Mouse (Mus musculus) adrenal gland, adult (tissue): Measurements from ENCODE around the gene Prr22.
A peak's percentile ranks its signal among the peaks of the same experiment; 100 is the strongest.

Experiments
- DNase-seq, 2 experiments: peaks; one replicate each; pipeline ENCODE4 v3.0.0; 2022 to 2023; ENCODE audit warnings: low spot score in 1 of 2; ENCODE audit not compliant: inconsistent age in 2 of 2

The Prr22 gene

DNA sequence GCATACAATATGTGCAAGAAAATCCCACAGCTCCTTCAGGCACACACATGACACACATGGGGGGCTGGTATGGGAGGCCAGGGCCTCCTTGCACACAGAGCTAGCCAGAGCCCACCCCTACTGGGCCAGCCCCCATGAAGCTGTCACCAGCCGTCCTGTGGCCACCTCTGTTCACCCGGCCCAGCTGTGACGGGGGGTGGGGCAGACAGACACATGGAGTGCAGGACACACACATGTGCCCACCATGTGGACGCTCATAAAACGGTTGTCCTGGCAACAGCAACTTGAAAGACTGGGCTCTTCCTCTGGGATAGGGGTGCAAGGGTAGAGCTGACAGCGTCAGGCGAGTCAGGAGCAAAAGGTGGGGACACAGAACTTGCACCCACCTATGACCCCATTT lies 10.8 kb upstream of the Prr22 start:
- no peak for DNase-seq

DNA sequence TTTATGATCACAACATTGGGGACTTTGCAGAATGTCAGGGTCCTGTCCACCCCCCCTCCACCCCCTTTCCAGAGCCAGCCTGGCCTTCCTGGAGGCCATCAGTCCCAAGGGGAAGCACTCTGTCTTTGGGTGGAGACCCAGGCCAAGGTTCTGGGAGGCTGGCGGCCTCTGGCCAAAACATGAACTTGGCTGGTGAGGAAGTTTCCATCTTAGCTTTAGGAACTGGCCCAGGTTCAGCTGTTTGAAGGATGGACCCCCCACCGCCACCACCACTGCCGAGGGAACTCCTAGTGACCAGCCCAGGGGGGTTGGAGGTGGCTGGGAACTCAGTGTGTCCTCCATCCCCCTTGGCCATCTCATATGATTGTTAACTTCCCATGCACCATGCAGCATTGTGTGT lies 9.0 kb upstream of the Prr22 start:
- DNase-seq: peak in 1 of 2 experiments; percentile 45

DNA sequence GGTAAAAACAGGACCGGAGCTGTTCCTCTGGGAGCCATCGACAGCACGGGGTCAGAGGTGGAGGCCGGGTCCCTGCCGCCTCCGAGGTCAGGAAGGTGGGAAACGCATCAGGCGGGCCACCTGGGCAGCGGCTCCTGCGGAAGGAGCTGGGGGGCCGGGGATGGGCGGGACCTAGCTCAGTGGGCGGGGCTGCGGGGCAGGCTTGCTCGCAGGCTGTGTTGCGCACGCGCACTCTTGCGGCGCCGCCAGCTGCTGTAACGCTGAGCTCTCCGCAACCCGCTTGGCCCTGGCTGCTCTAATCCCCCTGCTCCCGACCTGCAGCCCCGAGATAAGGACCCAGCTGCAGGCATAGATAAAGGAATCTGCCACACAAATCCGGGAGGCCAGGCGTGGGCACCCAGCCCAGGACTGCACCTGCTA lies 8.0 kb upstream of the Prr22 start:
- peak; percentile 90 to 96 for DNase-seq

DNA sequence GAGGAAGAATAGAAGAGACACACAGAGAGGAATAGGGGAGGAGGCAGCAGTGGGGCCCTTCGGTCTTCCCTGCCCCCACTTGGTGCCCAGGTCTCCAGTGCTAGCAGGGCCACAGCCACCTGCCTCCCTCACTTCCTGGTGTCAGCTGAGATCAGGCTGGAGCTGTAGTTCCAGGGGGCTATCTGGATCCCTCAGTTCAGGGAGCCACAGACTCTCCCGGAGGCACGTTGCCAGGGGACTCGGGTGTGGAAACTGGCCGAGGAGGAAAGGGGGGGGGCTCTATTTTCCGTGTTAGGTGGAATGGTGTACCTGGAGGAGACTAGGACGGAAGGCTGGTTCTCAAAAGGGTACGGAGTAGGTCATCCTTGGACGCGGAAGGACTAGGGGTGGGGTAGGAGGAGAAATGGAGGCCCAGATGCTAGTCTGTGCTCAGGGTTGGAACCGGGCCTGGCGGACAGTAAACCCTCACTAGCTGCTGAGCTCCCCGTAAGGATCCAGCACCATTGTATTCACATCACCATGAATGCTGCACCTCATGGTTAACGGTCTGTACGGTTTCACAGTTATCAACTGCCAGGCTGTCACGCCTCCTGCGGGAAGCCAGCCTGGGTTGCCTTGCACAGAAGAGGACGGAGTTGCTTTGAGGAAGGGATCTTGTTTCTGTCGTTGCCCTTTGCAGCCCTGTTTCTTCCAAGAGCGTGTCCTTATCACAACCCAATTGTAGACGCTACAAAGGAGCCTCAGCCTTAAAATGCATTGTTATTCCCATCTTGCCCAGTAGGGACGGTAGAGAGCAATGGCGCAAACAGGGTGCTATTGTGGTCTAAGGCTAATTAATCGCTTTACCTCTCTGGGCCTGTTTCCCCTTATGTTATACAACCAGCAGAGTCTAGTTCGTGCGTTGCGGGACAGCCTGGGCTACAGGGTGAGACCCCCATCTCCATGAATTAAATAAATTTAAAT lies 7.0 kb upstream of the Prr22 start:
- peak; percentile 62 to 90 for DNase-seq

DNA sequence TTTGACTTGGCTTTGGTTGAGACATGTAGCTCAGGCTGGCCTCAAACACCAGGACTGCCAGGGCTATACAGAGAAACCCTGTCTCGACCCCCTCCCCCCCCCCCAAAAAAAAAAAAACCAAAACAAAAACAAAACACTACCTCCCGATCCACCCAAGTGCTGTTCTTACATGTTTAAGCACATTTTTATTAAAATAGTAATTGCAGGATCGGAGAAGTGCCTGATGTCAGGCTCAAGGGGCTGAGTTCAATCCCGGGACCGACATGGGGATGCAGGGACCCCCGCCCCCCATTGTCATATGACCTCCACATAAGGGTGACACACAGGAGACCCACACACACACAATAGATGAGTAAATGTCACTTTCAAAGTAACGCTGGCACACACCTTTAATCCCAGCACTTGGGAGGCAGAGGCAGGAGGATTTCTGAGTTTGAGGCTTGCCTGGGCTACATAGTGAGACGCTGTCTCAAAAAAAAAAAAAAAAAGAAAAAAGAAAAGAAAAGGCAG lies 6.3 kb upstream of the Prr22 start:
- DNase-seq: peak in 1 of 2 experiments; percentile 44

DNA sequence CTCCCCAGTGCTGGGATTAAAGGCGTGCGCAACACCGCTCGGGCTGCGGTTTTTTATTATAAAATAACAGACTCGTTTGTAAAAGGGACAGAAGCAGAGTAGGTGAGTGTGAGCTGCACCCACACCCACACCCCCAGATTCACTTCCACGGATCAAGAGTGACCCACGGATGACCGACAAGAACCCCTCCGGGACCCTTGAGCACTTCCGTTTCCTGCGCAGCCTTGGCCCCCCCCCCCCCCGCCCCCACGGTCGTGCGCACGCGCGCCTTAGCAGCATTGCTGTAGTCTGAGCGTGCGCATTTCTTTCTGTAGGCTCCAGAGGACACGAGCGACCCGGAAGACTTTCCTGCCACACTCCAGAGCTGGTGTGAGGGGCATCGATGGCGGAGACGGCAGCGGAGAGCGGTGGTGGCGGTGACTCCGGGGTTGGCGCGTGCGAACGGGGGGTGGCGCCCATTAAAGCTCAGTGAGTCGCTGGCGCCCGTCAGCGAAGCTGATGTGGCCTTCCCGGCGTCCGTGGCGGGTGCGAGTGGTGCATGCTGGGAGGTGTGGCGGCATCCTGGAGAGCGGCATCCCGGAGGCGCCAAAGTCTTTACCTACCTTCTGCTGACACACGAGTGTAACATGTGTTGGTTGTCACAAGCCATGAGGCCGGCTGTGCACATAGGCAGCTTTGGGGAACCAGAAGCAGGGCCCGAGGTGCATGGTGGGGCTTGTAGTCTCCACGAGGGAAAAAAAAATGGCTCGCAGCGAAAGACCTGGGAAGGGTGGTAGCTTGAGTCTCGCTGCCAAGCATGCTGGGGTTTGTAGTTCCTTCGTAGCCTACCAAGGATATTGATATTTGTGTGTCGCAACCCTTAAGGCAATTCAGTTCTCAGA lies 5.3 kb upstream of the Prr22 start, which contains the start of gene Dus3l:
Gene Dus3l, plus strand, starts transcription at position 284 of the 881 bp plus-strand sequence.
- DNase-seq: peak; percentile 92 to 99

DNA sequence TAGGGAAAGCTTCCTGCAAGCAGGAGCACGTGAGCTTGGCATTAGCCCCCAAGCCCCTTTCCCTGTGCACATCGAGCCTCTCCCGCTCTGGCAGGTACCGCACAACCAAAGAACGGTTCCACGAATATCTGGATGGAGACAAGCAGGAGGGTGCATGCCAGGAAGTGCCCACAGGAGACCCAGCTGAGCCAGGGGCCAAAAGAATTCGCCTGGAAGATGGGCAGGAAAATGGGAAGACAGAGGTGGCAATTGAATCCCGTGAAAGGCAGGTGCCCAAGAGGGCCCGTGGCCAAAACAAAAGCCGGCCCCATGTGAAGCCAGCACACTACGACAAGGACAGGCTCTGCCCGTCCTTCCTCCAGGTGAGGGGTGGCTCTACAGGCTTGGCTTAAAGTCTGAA lies 4.6 kb upstream of the Prr22 start:
- no peak for DNase-seq

DNA sequence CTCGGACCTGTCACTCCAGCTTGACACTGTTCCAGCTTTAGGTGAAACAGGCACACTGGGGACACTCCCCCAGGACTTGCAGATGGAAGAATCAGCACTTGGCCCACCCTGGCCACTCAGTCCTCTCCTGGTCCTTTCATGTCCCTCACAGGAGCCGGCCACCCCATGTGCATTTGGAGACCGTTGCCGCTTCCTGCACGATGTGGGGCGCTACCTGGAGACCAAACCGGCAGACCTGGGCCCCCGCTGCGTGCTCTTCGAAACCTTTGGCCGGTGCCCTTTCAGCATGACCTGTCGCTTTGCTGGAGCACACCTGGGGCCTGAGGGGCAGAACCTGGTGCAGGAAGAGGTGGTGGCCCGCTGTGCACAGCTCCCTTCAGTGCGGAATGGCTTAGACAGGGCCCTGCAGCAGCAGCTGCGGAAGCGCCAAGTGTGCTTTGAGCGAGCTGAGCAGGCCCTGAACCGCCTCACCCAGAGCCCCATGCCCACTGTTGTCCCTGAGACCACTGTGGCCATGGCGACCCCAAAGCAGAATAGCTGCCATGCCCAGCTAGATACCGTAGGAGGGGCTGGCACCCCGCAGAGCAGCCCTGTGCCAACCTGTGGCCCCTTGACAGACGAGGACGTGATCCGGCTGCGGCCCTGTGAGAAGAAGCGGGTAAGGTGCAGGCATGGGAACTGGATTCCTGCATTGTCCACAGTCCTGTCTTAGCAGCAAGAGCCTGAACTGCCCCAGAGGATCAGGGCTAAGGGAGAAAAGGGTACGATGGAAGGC lies 3.2 kb upstream of the Prr22 start:
- DNase-seq: no peak

DNA sequence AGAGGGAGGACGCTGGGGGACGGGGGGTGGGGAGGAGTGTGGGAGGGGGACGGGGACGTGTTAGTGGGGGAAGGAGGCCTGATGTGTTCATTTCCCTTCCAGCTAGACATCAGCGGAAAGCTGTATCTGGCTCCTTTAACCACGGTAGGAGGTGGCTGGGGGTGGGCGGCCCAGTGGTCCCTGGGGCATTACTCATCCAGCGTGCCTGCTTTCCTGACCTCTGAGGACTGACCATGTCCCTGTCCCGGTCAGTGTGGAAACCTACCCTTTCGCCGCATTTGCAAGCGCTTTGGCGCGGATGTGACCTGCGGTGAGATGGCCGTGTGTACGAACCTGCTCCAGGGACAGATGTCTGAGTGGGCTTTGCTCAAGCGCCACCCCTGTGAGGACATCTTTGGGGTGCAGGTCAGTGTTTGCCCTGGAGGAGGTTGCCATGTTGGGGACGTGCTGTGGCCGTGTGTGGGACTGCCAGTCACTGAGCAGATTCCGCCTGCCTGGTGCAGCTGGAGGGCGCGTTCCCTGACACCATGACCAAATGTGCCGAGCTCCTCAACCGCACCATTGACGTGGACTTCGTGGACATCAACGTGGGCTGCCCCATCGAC lies 2.4 kb upstream of the Prr22 start:
- no peak for DNase-seq

DNA sequence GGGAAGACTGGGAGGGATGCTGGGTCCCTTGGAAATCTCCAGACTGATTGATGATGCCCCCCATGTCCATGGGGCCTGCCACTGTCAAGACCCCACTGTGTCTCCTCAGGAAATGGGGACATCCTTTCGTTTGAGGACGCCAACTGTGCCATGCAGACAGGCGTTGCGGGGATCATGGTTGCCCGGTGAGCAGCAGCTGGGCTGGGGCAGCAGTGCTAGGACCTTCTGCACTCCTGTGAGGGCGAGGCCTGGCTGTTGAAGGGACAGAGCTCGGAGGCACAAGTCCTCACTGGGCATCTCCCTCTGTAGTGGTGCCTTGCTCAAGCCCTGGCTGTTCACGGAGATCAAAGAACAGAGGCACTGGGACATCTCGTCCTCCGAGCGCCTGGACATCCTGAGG lies 1.1 kb upstream of the Prr22 start:
- no peak for DNase-seq

DNA sequence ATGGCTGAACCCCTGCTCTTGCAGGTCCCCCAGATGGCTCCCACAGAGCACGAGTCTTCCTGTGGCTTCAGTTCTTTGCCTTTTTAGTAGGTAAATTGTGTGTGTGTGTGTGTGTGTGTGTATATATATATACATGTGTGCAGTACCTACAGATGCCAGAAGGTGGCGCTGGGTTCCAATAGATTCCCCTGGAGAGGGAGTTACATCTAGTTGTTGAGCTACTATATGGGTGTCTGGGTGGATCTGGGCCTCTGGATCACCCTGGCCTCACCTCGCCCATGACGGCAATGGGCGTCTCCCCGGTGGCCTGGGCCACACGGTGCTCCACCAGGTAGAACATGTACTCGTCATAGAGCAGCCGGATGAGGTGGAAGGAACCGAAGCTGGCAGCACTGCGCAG lies 7.5 kb downstream of the Prr22 start:
- DNase-seq: peak in 1 of 2 experiments; percentile 54

DNA sequence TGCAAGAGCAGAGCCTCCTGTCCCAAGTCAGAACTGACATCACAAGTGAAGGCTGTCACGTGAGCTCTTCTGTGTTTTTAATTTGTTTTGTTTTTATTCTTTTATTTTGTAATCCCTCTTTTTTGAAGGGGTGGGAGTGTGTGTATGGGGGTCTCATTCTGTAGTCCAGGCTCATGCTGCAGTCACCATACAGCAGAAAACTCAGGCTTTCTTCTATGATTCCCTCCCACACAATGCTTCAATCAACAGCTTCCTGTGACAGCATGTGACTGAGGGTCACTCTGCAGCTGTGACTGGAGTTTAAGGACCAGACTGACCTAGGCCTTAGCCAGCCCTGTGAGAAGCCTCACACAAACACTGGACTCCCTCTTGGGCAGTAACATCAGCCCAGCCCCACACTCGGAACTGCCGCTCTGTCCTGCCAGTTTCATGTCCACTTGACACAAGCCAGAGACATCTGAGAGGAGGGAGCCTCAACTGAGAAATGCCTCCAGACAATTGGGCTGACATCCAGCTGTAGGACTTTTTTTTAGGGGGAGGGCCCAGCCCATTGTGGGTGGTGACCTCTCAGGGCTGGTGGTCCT lies 8.8 kb downstream of the Prr22 start:
- no peak for DNase-seq

DNA sequence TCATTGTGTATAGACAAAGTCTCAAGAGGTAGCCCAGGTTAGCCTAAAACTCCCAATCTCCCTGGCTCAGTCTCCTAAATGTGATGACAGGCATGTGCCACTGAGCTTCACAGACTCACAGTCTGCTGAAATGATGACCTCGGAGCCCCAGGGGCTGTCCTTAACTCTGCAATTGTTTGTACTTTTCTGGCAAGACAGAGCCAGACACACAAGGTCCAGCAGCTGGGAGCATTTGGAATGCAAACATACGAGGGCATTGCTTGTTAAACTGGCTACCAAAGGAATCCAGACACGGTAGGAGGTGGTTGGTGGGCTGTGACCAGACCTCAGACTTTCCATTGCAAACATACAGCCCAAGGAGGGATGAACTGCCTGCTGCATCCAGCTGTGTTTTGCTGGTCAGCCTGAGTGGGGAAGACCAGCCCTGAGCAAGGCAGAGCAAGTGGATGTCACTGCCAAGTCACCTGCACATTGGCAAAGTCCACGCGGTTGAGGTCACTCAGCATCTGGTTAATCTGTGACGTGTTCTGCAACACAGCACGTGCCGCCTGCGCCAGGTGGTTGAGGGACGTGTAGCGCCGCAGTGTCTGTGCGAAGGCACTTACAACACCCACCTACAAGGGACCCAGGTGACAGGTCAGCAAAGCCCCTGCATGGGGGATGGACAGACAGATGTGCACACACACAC lies 10.4 kb downstream of the Prr22 start:
- DNase-seq: no peak

DNA sequence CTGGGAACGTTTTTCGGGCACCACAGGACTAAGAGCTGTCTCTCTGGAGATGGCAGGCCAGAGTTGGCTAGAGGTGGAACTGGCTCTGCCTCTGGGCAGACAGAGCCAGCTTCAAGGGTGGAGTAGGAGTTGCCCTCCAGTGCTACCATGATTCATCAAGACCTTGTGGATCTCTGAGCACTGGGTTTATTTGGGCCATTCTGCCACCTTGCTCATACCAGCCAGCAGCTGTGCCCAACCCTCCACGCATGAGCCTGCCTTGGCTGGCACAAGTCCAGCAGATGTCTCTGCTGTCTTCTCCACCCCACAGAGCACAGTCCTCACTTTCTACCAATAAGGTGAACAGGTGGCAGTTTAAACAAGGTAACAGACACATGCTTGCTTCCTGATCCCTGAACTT lies 18.8 kb downstream of the Prr22 start:
- peak; percentile 82 to 89 for DNase-seq

DNA sequence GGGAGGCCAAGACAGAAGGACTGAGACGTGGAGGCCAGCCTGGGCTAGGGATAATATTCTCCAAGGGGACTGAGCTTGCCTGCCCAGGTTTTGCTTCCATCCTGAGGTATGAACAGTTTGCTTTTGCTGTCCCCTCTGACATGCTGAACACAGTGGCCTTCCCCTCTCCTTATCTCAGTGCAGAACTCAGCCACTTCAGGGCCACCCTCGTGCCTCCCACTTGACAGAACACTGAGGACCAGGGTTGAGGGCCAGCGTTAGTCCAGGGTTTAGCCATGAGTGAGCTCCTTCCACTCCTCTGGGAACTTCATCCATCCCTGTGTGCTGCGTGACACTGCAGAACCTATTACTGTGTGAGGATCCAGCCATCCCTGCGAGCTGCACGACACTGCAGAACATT lies 19.2 kb downstream of the Prr22 start:
- DNase-seq: peak in 1 of 2 experiments; percentile 53

DNA sequence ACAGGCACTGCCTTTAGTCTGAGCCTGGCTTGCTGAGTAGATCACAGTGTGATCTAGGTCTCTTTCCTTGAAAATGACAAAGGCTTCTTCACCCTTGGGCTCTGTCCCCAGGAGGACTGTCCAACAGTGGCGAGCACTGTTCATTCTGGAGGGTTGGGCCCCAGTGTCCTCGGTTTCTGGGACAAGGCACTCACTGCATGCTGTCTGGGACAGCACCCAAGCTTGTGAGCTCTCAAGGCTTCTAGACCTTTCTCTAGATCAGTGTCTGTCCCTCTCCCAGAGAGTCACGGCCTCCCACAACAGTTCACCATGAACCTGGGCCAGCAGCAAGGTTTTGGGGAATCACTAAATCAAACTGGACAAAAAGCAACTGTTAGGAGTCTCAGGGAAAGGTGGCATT lies 22.5 kb downstream of the Prr22 start:
- peak; percentile 30 to 80 for DNase-seq

DNA sequence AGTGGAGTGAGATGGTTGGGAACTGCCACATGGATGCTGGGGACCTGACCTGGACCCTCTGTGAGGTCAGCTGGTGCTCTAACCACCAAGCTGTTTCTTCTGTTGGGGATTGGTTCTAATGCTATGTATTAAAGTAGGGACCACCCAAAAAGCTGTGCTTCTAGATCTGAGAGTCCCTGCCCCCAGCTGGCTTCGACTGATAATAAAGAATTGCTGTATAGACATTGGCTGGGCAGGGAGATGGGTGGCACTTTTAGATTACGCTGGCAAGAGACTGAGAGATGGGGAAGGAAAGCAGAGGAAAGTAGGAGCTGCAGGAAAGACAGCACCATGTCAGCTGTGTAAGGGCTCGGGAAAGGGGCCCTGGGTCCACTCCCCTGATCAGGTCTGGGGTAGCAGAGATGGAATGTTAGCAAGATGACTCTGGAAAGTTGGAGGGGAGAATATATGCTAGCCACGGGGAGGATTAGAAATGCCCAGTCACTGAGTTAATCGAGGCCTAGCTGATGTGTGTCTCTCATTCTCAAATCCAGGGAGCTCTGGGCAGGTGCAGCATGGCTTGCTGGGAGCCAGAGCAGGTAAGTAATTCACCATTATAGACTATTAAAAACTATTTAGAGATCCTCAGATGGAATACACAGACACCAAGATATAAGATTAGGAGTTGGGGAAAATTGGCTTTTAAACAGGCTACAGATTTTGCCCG lies 23.7 kb downstream of the Prr22 start:
- DNase-seq: no peak

DNA sequence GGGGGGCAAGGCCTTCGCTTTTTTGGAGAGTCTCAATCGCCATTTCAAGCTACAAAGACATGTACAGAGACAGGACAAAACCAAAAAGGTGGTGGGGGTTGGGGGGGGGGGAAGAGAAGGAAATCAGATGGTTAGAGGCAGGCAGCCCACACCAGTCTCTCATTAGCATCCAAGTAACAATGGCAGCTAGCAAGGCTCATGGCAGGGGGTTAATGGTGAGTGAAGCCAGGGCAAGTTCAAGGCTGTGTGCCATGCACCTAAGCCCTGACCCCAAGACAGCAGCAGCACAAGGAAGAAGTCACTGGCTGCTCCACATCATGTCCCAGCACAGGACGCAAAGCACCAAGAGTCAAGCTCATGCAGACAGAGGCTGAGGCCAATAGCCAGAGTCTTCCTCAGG lies 29.2 kb downstream of the Prr22 start:
- DNase-seq: no peak

DNA sequence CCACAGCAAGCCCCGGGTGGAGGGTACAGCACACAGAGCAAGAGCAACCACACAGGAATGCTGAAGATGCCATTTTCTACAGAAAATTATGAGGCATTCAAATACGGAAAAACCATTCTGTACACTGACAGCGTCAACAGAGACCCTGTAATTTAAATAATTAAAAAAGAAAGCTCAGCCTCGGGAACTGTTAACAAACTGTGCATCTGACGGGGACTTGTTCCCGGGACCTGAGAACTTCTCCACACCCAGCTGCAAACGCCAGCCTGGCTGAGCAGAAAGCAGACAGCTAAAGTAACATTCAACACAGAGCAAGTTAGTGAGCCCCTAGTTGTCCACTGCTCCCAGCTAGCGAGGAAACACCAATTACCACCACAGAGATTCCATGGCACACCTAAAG lies 32.0 kb downstream of the Prr22 start:
- DNase-seq: no peak
